Mouse (Mus musculus): ENCODE data around the gene Csrp1. TPM values are rescaled to one million over a fixed set of nuclear protein-coding genes. Genes with fewer than 3 reads are reported as not detected.

Csrp1 gene
- polyA plus RNA-seq, 2 experiments = 102 to 123 TPM

DNA sequence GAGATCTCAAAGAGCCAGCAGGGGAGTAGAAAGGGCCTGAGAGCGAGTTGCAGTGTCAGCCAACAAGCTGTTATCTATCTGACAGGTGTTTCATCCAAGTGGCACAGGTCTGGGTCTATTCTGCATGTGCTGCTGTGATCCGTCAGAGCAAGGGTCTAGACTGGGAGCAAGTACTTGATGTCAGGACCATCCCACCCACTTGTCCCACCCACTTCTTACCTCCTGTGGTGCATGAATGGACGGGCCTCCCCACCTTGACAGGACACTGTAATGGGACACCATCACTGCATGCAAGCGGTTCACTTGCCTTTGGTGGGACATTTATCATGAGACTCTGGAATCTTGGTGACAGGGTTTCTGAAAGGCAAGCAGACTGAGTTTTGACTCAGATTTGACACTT is 10.0 kb downstream of the Csrp1 start:
- no peak for ATAC-seq (ENCODE audit: low FRiP score, low read depth)
- WGBS = 17% methylated on average over 4 of the region's 4 CpGs
- no peak overlapping the region for H3K27ac ChIP-seq (replicated peaks; ENCODE audit: low read depth, low read length)

DNA sequence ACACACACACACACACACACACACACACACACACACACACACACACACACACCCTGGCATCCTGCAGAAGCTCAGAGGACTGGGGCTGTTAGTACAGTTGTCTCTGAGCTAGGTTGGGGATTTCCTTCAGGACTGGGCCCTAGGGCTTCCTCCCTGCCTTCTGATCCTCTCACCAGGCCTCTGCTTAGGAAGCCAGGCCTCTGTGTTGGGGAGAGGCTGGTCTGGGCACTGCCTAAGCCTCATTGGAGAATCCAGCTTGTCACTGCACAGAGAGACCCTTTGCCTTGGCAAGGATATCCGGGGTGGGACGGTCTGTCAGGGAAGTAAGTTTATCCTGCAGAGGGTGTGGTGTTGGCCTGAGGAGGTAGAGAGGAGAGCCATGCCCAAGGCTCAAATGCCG is 10.4 kb downstream of the Csrp1 start:
- 0 out of 2 replicates have a peak overlapping the region, but pooled peaks have one; percentile 31 for H3K9ac ChIP-seq (ENCODE audit: low read depth, low read length, severe bottlenecking)
- DNase-seq (ENCODE audit: low spot score) = no peak
- TF ChIP-seq POLR2A (IDR thresholded peaks at IDR 0.05; ENCODE audit: borderline replicate concordance, extremely low read depth, insufficient read depth, insufficient read length) = no peak
- peaks cover 55% of the 10 kb centered on the region for H3K4me1 ChIP-seq (ENCODE audit: control insufficient read depth, insufficient read depth, low read length)
- H3K4me2 ChIP-seq (replicated peaks; ENCODE audit: low read depth, low read length, severe bottlenecking) = peak overlapping the region; percentile 90
- 41% methylated on average over 3 of the region's 3 CpGs for WGBS
- H3K36me3 ChIP-seq (ENCODE audit: control insufficient read depth, insufficient read depth, low read length) = no peaks in the 10 kb centered on the region
- H3K27me3 ChIP-seq (ENCODE audit: control insufficient read depth, insufficient read depth, low read length) = no peaks in the 10 kb centered on the region
- no peak for ATAC-seq (ENCODE audit: low FRiP score, low read depth)
- H3K27ac ChIP-seq (replicated peaks; ENCODE audit: low read depth, low read length) = no peak overlapping the region
- no peaks in the 10 kb centered on the region for H3K9me3 ChIP-seq (ENCODE audit: control insufficient read depth, low read length)
- H3K4me3 ChIP-seq (replicated peaks; ENCODE audit: low read length) = peak overlapping the region; percentile 56

More for the DNA sequence above, 10.0 kb downstream of the Csrp1 start:
- Histone ChIP-seq H3K27me3 (ENCODE audit: control insufficient read depth, insufficient read depth, low read length) (no peaks in the 10 kb centered on the region), H3K9me3 (ENCODE audit: control insufficient read depth, low read length) (no peaks in the 10 kb centered on the region), H3K4me1 (ENCODE audit: control insufficient read depth, insufficient read depth, low read length) (peaks cover 50% of the 10 kb centered on the region), H3K4me2 (replicated peaks; ENCODE audit: low read depth, low read length, severe bottlenecking) (peak overlapping the region; percentile 90), H3K36me3 (ENCODE audit: control insufficient read depth, insufficient read depth, low read length) (no peaks in the 10 kb centered on the region), H3K4me3 (replicated peaks; ENCODE audit: low read length) (peak overlapping the region; percentile 56), H3K9ac (ENCODE audit: low read depth, low read length, severe bottlenecking) (peak overlapping the region; percentile 73)
- TF ChIP-seq POLR2A (IDR thresholded peaks at IDR 0.05; ENCODE audit: borderline replicate concordance, extremely low read depth, insufficient read depth, insufficient read length) = no peak
- DNase-seq (ENCODE audit: low spot score) = no peak

DNA sequence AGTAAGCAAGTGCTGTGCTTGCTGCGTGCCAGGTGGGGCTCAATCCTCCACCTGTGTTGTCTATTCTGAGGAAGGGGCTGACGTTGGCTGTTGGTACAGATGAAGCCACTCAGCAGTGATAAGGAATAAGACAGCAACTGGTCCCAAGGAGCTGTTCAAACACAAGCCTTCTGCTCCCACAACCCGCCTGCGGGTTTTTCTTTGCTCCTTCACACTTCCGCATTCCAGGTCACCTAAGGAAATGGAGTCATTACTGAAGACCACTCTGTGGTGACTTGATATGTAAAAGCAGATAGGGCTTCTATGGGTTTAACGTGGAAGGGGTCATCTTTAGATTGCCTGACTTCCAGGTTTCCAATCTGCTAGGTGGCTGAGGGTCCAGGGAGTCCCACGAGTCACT is 11.5 kb downstream of the Csrp1 start:
- no peaks in the 10 kb centered on the region for H3K9me3 ChIP-seq (ENCODE audit: control insufficient read depth, low read length)
- no peak for DNase-seq (ENCODE audit: low spot score)
- no peak for ATAC-seq (ENCODE audit: low FRiP score, low read depth)
- peak overlapping the region; percentile 22 for H3K4me2 ChIP-seq (replicated peaks; ENCODE audit: low read depth, low read length, severe bottlenecking)
- TF ChIP-seq POLR2A (IDR thresholded peaks at IDR 0.05; ENCODE audit: borderline replicate concordance, extremely low read depth, insufficient read depth, insufficient read length) = no peak
- H3K27me3 ChIP-seq (ENCODE audit: control insufficient read depth, insufficient read depth, low read length) = no peaks in the 10 kb centered on the region
- peaks cover 61% of the 10 kb centered on the region for H3K4me1 ChIP-seq (ENCODE audit: control insufficient read depth, insufficient read depth, low read length)
- peak overlapping the region; percentile 28; the same call in 1 of the 2 replicates for H3K9ac ChIP-seq (ENCODE audit: low read depth, low read length, severe bottlenecking)
- peak overlapping the region; percentile 88 for H3K27ac ChIP-seq (replicated peaks; ENCODE audit: low read depth, low read length)
- 45% methylated on average over 7 of the region's 7 CpGs for WGBS
- H3K4me3 ChIP-seq (replicated peaks; ENCODE audit: low read length) = no peak overlapping the region
- H3K36me3 ChIP-seq (ENCODE audit: control insufficient read depth, insufficient read depth, low read length) = no peaks in the 10 kb centered on the region

DNA sequence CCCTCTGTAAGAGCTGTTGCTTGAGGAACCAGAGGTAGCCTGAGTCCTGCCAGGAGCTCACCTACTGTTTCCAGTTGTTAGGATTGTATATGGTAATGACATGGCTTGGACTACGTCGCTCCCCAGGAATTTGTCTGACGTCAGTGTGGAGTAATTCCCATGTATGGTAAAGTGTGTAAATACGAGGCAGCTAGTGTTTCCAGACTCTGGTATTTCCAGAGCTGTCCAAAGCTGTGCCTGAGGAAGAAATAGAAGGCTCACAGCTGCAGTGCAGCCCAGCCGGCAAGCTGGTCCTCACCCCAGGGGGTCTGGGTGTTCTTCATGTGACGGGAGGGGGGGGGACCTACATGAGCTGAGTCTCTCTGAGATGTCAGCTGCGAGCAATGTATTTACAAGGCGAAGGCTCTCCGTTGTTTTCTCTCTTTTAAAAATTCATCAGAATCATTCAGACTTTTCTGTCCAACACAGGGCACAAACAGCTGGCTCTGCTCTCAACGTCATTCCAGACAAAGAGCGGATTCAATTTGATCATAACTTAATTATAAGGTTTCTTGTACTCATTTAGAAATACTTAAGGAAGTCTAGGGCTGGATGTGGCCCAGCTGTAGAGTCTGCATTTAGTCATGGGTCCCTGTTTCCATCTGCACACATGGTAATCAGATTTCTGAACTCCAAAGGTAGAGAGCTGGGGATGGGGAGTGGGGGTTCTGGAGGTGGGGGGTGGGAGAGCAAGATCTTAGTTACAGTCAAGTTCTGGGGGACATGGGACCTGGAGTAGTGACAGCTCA is 12.2 kb downstream of the Csrp1 start:
- H3K4me3 ChIP-seq (replicated peaks; ENCODE audit: low read length) = no peak overlapping the region

DNA sequence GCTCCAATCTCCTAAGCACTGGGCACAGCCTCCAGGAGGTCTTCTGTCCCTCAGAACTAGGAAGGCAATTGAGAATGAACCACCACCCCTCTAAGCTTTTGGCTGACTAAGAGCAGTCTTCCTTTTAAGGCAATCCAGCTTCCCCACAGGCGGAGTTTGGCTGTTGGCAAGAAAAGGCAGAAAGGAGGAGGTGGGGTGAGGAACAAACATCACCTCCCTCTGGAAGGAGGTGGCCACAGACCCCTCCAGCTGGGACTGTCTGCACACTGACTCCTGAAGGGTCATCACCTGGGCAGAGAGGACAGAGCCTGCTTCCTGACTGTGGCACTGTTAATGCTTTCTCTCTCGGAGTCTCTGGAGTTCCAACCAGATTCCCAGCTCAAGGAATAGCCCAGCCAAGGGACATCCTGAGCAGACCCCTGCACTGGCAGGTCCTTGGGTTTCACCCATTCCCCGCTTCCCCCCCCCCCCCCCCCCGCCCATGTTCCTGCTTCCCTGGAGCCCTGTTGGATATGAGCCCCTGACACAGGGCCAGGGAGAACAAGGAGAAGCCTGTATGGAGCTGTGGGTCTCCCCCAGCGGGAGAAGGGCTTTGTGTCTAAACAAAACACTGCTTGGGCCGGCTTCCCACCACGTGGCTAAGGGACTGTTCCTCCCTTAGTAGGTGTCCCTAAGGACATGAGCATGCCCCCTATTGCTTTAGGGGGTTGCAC is 14.5 kb downstream of the Csrp1 start:
- no peak for ATAC-seq (ENCODE audit: low FRiP score, low read depth)

More for the DNA sequence above, 12.2 kb downstream of the Csrp1 start:
- Histone ChIP-seq H3K9me3 (ENCODE audit: control insufficient read depth, low read length) (no peaks in the 10 kb centered on the region), H3K27me3 (ENCODE audit: control insufficient read depth, insufficient read depth, low read length) (no peaks in the 10 kb centered on the region), H3K4me2 (replicated peaks; ENCODE audit: low read depth, low read length, severe bottlenecking) (peak overlapping the region; percentile 22), H3K4me1 (ENCODE audit: control insufficient read depth, insufficient read depth, low read length) (peaks cover 61% of the 10 kb centered on the region), H3K9ac (ENCODE audit: low read depth, low read length, severe bottlenecking) (peak overlapping the region; percentile 28; the same call in 1 of the 2 replicates), H3K36me3 (ENCODE audit: control insufficient read depth, insufficient read depth, low read length) (no peaks in the 10 kb centered on the region), H3K27ac (replicated peaks; ENCODE audit: low read depth, low read length) (peak overlapping the region; percentile 88)
- DNase-seq (ENCODE audit: low spot score) (peak; percentile 94), ATAC-seq (ENCODE audit: low FRiP score, low read depth) (peak; percentile 86)
- TF ChIP-seq POLR2A (IDR thresholded peaks at IDR 0.05; ENCODE audit: borderline replicate concordance, extremely low read depth, insufficient read depth, insufficient read length) = no peak
- 6% methylated on average over 11 of the region's 11 CpGs for whole genome bisulfite sequencing

More for the DNA sequence above, 14.5 kb downstream of the Csrp1 start:
- no peak overlapping the region for H3K9ac ChIP-seq (ENCODE audit: low read depth, low read length, severe bottlenecking)
- no peaks in the 10 kb centered on the region for H3K9me3 ChIP-seq (ENCODE audit: control insufficient read depth, low read length)
- H3K4me3 ChIP-seq (replicated peaks; ENCODE audit: low read length) = no peak overlapping the region
- H3K27ac ChIP-seq (replicated peaks; ENCODE audit: low read depth, low read length) = 0 out of 2 replicates have a peak overlapping the region, but pooled peaks have one; percentile 9
- no peaks in the 10 kb centered on the region for H3K36me3 ChIP-seq (ENCODE audit: control insufficient read depth, insufficient read depth, low read length)
- 30% methylated on average over 5 of the region's 7 CpGs for WGBS
- no peaks in the 10 kb centered on the region for H3K27me3 ChIP-seq (ENCODE audit: control insufficient read depth, insufficient read depth, low read length)
- DNase-seq (ENCODE audit: low spot score) = peak; percentile 39
- H3K4me1 ChIP-seq (ENCODE audit: control insufficient read depth, insufficient read depth, low read length) = peaks cover 66% of the 10 kb centered on the region
- H3K4me2 ChIP-seq (replicated peaks; ENCODE audit: low read depth, low read length, severe bottlenecking) = peak overlapping the region; percentile 7; the same call in 1 of the 2 replicates
- TF ChIP-seq POLR2A (IDR thresholded peaks at IDR 0.05; ENCODE audit: borderline replicate concordance, extremely low read depth, insufficient read depth, insufficient read length) = no peak

Data from limb, embryonic 14.5 days (tissue).